Mouse (Mus musculus): ENCODE data around the gene Wdr38. TPM values are rescaled to one million over a fixed set of nuclear protein-coding genes. Genes with fewer than 3 reads are reported as not detected.
"Not testable (repeated sequence)": the region's sequence is repeated elsewhere in the genome, so short reads cannot be mapped to it uniquely, and the experiment has no call there.

The Wdr38 gene
- total RNA-seq, 2 experiments from 2014 or later: 0.73 to 0.80 TPM

DNA sequence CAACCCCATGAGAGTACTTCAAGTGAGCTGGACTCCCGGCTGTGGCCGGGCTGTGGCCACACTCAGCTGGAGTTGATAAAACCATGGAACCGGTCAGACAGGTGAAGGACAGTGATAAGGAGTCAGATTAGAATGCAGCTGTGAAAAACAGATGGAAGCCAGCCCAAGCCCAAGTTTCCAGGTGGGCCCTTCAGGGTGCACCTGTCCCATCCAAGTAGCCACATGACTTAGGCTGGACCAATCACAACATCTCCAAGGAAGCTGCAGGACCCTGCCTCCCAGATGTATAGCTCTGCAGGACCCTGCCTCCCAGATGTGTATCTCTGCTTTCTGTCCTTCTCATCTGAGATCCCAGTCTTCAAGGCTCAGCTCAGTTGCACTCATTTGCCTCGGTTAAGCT lies 5.3 kb upstream of the Wdr38 start:
- DNase-seq (ENCODE audit: low spot score in 2 of 2): no peak

DNA sequence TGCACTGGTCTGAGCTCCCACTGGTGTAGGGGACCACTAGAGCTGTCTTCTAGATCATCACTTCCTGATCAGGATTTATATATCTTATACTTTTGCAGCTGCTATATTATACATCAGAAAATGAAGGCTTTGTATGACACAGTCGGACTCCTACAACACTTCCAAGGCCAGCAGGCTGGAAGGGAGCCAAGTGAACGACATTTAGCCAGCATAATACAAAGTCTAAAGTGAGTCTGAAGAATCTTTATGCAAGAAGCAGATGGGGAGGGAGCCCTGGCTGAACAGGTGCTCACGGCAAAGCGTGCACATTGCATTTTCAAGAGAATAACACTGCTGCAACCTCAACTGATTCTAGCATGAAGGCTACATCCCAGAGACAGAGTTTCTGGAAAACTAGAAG lies 4.8 kb upstream of the Wdr38 start:
- peak in 1 of 2 experiments; percentile 21 for DNase-seq (ENCODE audit: low spot score in 2 of 2)

DNA sequence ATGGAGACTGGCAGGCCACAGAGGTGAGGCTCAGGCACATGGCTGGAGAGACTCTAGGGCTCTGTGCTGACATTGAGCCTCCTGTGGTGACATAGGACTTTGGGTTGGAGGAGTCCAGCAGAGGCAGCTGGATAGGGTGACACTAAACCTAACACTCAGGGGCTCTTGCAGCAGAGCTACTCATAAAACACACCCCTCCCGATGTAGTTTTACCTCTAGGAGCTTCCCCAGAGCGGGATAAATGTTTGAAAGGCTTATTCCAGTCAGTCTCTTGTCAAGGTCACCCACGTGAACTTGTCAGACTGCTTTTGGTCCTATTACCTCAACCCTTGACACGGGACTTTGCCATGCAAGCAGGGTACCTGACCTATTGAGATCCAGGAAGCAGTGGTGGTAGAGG lies 2.1 kb downstream of the Wdr38 start:
- DNase-seq (ENCODE audit: low spot score in 2 of 2): no peak

DNA sequence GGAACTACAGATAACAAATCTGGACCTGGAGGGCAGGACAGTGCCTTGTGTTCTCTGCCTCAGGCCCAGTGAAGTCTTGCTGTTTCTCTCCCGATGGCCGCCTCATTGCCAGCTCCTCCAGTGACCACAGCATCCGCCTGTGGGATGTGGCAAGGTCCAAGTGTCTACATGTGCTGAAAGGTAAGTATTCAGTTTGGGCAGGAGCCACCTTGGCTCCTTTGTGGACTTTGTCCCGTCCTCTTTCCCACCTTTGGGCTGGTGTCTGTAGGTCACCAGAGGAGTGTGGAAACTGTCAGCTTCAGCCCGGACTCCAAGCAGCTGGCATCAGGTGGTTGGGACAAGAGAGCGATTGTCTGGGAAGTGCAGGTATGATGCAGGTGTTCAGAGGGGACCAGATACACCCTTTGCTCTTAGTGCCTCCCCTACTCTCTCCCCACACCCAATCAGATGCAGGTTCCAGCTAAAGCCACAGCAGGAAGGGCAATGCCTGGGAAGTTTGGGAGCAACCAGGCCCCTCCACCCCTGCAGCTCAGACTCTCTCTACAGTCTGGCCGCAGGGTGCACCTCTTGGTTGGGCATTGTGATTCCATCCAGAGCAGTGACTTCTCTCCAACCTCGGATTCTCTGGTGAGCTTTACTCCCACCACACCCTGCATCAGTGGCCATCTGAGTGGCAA lies 2.8 kb downstream of the Wdr38 start:
- no peak for DNase-seq (ENCODE audit: low spot score in 2 of 2)

DNA sequence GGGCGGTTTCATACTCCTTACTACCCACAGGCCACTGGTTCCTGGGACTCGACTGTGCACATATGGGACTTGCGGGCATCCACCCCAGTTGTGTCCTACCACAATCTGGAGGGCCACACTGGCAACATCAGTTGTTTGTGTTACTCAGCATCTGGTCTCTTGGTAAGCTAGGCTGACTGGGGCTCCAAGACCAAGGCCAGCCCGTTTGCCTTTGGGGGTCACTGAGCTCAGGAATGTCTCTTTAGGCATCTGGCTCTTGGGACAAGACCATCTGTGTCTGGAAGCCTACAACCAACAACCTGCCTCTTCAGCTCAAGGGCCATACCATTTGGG lies 3.3 kb downstream of the Wdr38 start:
- DNase-seq (ENCODE audit: low spot score in 2 of 2): peak in 1 of 2 experiments; percentile 23

DNA sequence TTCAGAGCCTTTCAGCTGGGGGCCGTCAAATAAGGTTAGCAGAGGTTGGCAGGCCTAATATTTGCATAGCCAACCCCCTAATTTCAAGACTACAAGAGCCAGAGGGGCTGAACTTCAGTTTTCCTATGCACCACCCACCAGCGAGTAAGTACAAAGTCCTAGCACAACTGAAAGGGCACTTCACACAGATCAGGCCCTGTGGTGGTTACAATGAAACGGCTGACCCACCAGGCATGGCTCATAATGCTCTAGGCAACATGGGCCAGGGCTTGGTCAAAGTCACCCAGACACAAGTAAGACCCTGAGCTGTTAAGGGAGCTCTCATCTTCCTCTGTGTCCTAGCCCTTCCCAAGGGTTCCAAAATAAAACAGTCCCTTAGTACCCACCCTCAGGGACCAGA lies 4.6 kb downstream of the Wdr38 start:
- DNase-seq (ENCODE audit: low spot score in 2 of 2): no peak

DNA sequence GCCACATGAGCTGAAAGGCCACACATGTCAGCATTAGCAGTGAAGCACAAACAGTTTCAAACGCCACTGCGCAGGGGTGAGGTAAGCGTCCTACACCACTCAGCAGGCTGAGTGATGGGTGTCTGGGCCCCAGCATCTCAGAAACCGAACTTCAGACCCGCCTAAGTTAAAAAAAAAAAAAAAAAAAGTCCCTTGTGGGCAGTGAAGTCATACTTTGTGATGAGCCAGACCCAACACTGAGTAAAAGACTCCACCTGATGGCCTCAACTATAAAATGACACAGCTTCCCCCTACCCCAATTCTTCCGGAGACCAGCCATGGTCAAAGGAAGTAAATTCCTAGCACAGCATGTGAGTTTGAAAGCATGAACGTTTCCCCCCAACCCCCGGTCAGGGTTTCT lies 5.8 kb downstream of the Wdr38 start:
- no peak for DNase-seq (ENCODE audit: low spot score in 2 of 2)

DNA sequence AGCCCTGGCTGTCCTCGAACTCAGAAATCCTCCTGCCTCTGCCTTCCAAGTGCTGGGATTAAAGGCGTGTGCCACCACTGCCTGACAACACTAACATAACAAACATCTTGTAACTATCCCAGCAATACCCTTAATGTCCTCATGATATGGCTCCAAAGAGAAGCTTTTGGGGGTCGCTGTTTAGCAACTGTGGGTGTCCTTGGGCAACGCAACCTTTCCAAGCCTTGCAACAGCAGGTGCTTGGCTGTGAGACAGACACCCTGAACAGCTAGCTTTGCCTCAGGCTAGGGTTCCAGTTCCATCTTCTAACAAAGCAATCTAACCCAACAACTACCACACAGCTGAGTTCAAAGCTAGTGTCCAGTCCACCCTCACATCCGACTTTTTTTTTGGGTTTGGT lies 6.2 kb downstream of the Wdr38 start:
- DNase-seq (ENCODE audit: low spot score in 2 of 2): no peak

DNA sequence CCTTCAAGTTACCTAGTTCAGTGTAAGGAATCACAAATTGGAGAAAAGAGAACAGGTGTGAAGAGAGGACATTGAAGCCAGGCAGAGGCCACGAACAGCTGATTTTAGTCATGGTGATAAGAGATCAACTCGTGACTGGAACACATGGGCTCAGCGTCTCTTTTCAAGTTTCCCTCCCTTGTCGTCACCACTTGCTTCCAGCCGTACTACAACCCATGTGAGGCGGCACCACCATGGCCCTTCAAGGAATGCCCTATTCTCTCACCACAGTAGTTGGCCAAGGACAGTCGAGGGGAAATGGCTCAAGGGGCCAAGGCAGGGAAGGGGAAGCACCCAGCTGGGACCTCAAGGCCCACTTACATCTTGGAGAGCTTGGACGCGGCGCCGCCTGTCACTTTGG lies 7.1 kb downstream of the Wdr38 start:
- DNase-seq (ENCODE audit: low spot score in 2 of 2): peak; percentile 46 to 51

DNA sequence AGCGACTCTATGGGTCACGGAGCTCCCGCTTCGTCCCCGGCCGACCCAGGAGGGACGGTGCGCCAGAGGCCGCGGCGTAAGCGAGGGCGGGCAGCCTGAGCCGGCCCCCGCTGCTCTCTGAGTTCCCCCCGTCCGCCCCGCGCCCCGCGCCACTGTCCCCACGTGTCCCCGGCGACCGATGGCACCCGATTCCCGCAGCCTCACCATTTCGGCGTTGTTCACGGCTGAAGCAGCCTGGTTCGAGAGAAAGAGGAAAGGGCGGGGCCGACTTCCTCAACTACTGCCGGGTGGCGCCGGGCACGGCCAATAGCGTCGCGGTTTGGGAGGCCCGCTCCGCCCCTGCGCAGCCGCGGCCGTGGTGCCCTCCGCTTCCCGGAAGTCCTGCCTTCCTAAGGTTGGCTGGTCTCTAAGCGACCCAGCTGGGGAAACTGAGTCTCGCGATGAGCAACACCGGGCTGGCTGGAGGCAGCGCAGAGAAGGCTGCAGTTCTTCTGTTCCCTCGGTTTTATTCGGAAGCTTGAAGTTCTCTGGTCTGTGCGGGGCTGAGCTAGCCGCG lies 7.7 kb downstream of the Wdr38 start, which contains the start of gene Arpc5l:
Arpc5l (plus strand) TSS at position 469 of the 556 bp plus-strand sequence.
- DNase-seq (ENCODE audit: low spot score in 2 of 2): peak; percentile 89 to 92

DNA sequence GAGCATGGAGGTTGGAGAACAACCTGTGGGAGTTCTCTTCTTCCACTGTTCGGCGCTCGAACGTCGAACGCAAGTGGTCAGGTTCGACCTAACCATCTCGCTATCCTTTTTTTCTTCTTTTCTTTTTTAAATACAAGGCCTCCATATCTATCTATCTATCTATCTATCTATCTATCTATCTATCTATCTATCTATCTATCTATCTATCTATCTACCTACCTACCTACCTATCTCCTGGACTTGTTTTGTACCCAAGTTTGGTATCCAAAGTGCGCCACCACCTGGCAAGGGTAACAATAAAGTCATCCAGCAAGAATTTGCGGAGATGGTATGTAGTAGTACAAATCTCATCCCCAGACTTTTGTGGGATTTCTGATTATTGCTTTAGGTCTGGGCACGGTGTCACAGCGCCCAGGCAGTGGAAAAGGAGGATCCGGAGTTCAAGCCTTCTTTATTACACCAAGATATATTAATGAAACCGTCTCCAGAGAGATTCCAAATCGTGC lies 8.4 kb downstream of the Wdr38 start, which contains the start of gene Rpl35:
Rpl35 (minus strand) TSS at position 51 of the 506 bp plus-strand sequence.
- peak in 1 of 2 experiments; percentile 35 for DNase-seq (ENCODE audit: low spot score in 2 of 2)

DNA sequence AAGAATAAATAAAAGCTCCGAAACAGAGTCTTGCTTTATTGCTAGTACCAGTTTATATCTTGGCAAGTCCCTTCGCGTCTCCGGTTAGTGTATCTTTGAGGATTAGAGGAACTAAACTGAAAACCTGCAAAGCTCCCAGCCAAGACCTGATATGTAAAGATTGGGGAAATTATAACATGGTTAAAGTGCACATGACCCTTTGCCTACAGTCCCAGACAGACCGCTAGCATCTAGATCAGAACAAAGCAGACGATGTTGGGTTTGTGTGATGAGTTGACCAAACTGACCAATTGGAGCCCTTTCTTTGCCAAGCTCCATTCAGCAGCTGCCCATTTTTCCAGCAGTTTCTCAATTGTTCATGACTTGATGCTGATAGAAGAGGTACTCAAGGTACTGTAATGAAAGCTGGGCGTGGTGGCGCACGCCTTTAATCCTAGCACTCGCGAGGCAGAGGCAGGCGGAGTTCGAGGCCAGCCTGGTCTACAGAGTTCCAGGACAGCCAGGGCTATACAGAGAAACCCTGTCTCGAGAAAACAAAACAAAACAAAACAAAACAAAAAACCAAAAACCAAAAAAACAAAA lies 9.0 kb downstream of the Wdr38 start:
- no peak for DNase-seq (ENCODE audit: low spot score in 2 of 2)

DNA sequence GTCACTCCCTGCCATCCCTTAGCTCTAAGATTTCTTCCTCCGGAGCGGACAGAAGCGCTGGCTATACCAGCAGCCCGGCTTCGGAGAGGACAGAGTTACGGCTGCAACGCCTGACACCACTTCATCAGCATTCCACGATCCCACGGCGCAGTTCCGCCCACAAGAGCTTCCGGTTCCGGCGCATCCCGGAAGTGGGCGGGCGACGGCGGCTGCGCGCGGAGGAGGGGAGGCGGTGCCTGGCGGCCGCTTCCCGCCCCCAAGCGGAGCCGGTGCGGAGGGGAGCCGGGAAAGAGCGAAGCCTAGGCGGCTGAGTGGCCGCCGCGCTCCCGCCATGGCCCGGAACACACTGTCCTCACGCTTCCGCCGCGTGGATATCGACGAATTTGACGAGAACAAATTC lies 10.6 kb downstream of the Wdr38 start:
- peak; percentile 92 to 95 for DNase-seq (ENCODE audit: low spot score in 2 of 2)

DNA sequence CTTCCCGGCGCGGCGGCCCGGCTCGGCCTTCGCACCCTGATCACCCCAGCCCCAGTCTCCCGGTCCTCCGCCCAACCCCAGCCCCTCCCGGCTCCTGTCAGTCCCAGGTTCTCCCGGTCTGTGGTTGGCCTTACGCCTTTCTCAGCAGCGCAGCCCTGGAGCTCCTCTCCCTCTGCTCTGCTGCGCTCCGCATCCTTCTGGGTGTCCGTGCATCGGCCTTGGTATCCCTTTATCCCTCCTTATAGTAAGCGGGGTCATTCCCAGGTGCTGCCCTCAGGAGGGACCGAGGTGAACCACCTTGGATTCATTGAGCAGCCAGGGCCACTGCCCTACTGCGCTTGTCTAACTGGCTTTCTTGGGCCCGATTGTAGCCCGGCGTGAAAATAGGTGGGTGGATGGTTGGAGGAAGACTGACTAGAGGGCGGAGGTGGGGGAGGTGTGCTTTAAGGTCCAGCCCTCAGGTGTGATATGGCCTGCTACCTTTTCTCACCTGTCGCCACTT lies 11.1 kb downstream of the Wdr38 start:
- DNase-seq (ENCODE audit: low spot score in 2 of 2): no peak

DNA sequence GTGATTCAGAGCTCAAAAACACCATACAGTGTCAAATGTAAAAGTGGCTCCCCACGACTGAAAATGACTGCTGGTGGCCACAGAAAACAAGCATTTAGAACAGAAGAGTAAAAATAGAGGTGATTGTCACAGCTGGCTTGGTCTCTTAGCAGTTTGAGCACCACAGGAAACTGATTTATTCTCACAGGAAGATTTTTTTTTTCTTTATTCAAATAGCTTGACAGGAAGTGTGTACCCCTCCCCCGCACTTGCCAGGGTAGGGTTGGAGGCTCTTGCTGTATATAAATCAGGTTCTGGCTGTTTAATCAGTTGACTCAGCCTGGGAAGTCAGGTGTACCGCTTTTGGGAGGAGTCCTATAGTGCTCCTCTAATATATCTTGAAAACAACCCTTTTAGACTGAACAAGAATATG lies 11.7 kb downstream of the Wdr38 start:
- peak in 1 of 2 experiments; percentile 44 for DNase-seq (ENCODE audit: low spot score in 2 of 2)

DNA sequence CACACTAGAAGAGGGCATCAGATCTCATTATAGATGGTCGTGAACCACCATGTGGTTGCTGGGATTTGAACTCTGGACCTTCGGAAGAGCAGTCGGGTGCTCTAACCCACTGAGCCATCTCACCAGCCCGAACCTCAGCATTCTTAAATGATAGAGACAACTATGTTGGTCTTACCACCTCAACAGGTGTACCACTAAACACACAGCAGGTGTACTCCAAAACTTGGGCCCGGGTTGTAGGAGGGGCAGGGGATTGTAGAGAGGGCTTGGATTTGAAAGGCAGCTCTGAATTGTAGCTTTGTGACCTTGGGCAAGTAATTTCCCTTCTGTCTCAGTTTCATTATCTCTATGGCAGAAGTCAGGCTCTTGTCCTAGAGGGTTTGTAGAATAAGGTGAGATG lies 12.9 kb downstream of the Wdr38 start:
- DNase-seq (ENCODE audit: low spot score in 2 of 2): not testable (repeated sequence)

DNA sequence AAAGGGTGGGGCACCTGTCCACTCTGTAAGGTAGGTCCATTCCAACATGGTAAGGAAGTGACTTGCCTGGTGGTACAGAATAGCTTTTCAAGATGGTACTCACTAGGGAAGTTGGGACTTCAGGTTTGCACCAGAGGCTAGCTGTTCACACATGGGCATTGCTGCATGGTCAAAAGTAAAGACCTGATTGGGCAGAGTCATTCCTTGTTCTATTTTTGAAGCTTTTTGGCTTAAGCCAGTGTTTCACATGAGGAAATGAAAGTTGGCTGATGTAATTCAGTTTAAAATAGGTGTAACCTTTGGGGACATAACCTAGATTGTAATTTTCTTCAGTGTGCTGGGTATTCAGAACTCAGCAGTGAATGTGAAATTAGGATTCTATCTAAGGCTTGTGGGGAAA lies 14.0 kb downstream of the Wdr38 start:
- no peak for DNase-seq (ENCODE audit: low spot score in 2 of 2)

DNA sequence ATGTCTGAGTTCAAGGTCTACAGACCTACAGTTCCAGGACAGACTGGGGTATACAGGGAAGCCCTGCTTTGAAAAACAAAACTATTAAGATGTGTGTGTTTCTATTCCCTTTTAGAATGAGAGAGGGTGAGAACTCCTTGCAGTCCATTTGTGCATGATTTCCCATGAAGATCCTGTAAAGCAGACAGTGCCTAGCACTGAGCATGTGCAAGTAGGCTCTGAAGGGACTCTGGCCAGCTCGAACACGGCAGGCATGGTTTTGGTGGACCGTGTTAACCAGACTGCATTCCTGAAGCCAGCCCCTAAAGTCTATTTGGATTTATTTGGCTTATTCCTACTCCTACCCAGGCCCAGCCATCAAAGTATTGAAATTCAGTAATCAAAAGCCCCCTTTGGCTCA lies 14.7 kb downstream of the Wdr38 start:
- DNase-seq (ENCODE audit: low spot score in 2 of 2): no peak

DNA sequence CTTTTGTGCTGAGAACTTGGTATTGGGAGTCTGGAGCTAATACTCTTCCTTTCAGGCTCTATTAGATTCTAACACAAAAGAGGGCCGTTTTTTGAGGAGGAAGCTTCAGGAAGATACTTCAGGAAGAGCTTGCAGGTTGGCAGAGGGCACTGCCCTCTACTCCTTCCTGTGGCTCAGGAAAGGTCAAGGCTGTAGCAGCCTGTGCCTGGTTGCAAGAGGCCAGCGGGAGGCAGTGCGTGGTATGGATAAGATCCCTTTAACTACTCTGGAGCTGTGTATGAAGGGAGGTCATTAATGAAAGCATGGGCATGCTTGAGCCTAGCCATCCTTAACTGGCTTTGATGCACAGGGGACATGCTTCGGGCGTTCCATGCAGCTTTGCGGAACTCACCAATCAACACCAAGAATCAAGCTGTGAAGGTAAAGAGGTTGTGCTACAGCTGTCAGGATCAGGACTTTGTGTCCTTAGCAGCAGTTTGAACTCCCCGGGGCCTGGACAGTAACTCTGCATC lies 15.5 kb downstream of the Wdr38 start:
- no peak for DNase-seq (ENCODE audit: low spot score in 2 of 2)

DNA sequence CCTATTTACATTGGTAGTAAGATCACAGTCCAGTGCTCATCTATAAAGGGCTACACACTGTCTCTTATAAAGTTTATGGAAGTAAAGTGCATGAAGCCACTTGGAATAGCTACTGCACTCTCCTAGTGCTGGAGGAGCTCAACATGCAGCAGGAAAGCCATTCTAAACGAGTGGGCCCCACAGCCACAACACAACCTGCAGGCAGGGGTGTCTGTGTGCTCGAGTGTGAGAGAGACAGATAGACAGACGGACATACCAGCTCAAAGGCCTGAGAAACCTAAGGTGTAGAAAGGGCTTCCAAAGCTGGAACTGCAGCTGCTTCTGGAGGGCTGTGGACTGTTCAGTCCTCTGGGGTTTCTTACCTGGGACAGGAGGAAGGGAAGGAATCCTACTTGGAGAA lies 19.3 kb downstream of the Wdr38 start:
- DNase-seq (ENCODE audit: low spot score in 2 of 2): no peak

DNA sequence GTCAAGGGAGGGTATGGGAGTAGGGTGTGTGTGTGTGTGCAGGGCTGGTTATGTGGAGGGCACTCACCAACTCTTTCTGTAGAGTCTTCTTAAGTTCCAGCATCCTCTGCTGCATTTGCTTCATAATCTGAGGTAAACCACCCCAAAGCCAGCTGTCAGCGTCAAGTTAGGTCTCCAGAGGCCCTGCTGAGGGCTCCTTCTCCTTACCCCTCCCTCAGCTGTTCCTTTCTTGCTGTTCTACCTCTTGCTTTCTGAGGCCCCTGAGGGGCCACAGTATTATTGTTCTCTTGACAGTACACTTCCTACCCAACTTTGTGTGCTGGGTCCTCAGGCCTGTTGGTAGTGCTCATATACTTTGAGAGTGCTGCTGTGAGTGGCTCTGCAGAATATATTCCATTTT lies 22.7 kb downstream of the Wdr38 start:
- no peak for DNase-seq (ENCODE audit: low spot score in 2 of 2)

DNA sequence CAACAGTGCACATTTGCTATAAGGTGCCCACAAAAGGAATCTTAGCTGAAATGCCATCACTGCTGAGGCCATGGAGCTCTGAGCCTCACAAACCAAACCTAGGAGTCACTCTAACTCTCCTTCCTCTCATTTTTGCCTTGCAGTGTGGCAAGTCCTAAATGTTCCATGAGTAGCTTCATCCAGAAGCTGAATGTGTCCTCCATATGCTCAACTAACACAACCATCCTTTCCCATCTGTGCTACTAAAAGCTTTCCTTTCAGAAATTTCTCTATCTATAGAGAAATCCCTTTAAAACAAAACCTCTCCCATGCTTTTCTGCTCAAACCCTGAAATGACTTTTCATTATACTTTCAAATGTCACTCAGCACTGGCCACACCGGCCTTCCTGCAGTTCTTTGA lies 34.3 kb downstream of the Wdr38 start:
- DNase-seq (ENCODE audit: low spot score in 2 of 2): no peak

Measured in layer of hippocampus, postnatal 10 days (tissue).